Mouse (Mus musculus) gastrocnemius, postnatal 25 days (tissue): ENCODE measurements around the gene Igfl3. TPM values are rescaled to one million over a fixed set of nuclear protein-coding genes. Genes with fewer than 3 reads are reported as not detected.

Experiments
- DNase-seq: peaks from one replicate; pipeline ENCODE4 v3.0.0; 2022
- long read RNA-seq, 2 experiments: library from polyadenylated mRNA; stranded (forward); transcript quantifications; one replicate each; pipeline ENCODE4 v2.0.0; 2021
- total RNA-seq, 2 experiments: library from RNA; stranded (reverse); gene quantifications; 1 replicate in 1 of 2; 2 replicates in 1 of 2; pipeline ENCODE4 v1.2.3; 2021

Gene Igfl3
- total RNA-seq = not detected
- long read RNA-seq, experiment 1 = 0 reads
- long read RNA-seq, experiment 2 = 0 reads

DNA sequence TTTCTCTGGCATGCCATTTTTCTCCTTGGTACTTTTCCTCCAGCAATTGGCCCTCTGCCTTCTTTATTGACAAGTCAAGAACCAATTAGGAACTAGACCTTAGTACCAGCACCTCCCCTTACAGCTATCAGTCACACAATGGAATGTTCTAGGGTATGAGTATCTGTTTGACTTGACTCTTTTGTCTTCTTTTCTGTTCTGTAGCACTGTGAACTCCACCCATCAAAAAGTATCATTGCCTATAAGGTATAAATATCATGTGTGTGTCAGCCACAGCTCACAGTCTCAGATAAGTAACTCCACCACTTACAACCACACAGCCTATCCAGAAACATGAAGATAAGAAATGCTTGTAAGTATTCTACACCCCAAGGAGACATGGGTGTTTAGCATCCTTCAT lies at the start of gene Igfl3:
Gene Igfl3 (plus strand): TSS at position 301 of the 400 bp plus-strand sequence.
- DNase-seq = no peak

GRCm38 (mm10) chr7:18210938-18211337 lies 34.6 kb downstream of the Igfl3 start:
- DNase-seq = no peak

DNA sequence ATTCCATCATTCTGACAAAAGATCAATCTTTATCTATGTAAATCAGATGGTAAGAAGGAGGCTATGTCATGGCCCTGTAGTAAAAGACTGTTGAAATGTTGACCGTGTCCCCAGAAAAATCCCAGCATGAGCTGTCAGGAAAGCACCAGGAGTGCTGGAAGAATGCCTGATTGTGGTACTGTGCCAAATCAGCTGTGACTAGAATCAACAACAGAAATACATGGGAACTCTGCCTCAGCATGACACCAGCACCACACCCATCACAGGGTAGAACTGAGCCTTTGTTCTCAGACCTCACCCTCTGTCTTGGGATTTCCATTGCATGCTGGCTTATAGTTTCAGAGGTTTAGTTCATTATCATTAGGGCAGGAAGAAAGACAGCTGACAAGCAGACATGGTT lies 38.4 kb downstream of the Igfl3 start:
- DNase-seq = no peak

Other genes starting within 250 kb of the Igfl3 start
- not detected for gene Ceacam11, start 204.4 kb upstream of the Igfl3 start, total RNA-seq
- not detected for gene Ceacam13, start 166.6 kb upstream of the Igfl3 start, total RNA-seq
- gene Ceacam12, start 110.6 kb upstream of the Igfl3 start, total RNA-seq = not detected
- gene Mill1, start 68.9 kb downstream of the Igfl3 start, total RNA-seq = not detected
- not detected for gene Psg18, start 178.5 kb downstream of the Igfl3 start, total RNA-seq